Mouse (Mus musculus): Measurements from ENCODE around the gene Smco1.

- TF ChIP-seq POLR2A (IDR thresholded peaks at IDR 0.05; ENCODE audit: insufficient read depth, low read length) (no peak), CTCF (IDR thresholded peaks at IDR 0.05; ENCODE audit: low read depth, low read length) (no peak)
Measured at GRCm38 (mm10) chr16:32312859-32313258, 41.6 kb downstream of the Smco1 start.
